Mouse (Mus musculus) forebrain, embryonic 15.5 days (tissue): ENCODE measurements around the gene Taf9. TPM values are rescaled to one million over a fixed set of nuclear protein-coding genes. Genes with fewer than 3 reads are reported as not detected.

Experiments used
- ATAC-seq: fragments of 200-750 bp; cut with Nextera tagmentation; replicated peaks from 2 replicates; pipeline ENCODE4 v1.8.0; 2017; ENCODE audit warnings: mild to moderate bottlenecking, moderate TSS enrichment, moderate library complexity
- H3K27ac ChIP-seq: fragments of 300-500 bp; sonication (generic); replicated peaks from 2 replicates; pipeline ENCODE4 v1.5.1; 2015; ENCODE audit warnings: mild to moderate bottlenecking, inconsistent platforms
- H3K27me3 ChIP-seq: fragments of 300-500 bp; sonication (generic); 2 replicates; pipeline ENCODE4 v1.6.1; 2015; ENCODE audit warnings: inconsistent platforms
- H3K36me3 ChIP-seq: fragments of 300-500 bp; sonication (generic); 2 replicates; pipeline ENCODE4 v1.6.1; 2015; ENCODE audit warnings: mild to moderate bottlenecking, inconsistent platforms
- H3K4me1 ChIP-seq: fragments of 300-500 bp; sonication (generic); 2 replicates; pipeline ENCODE4 v1.6.1; 2015; ENCODE audit warnings: inconsistent platforms
- H3K4me2 ChIP-seq: fragments of 300-500 bp; sonication (generic); replicated peaks from 2 replicates; pipeline ENCODE4 v1.6.1; 2015; ENCODE audit warnings: mild to moderate bottlenecking, inconsistent platforms
- H3K4me3 ChIP-seq: fragments of 300-500 bp; sonication (generic); 2 replicates; pipeline ENCODE4 v1.5.1; 2015; ENCODE audit warnings: mild to moderate bottlenecking, inconsistent platforms
- H3K9ac ChIP-seq: fragments of 300-500 bp; sonication (generic); replicated peaks from 2 replicates; pipeline ENCODE4 v1.6.1; 2015; ENCODE audit warnings: mild to moderate bottlenecking, inconsistent platforms
- H3K9me3 ChIP-seq: fragments of 300-500 bp; sonication (generic); 2 replicates; pipeline ENCODE4 v1.6.1; 2016; ENCODE audit warnings: inconsistent platforms
- WGBS: fragments of 180-500 bp; shearing (Covaris S2); methylation state at CpG from one replicate; pipeline ENCODE4 v1.1.7; 2015; ENCODE audit warnings: mixed read lengths; 5-methylcytosine and 5-hydroxymethylcytosine counted together
- polyA plus RNA-seq: library from polyadenylated mRNA; unstranded; fragments of >200 nt; fragmentation: Nextera tagmentation; extraction: Ambion mirVana; gene quantifications from 2 replicates; pipeline ENCODE4 v1.2.1, GENCODE M21; 2015

Taf9 gene
- polyA plus RNA-seq, 1 experiment from 2014 or later, result 17.1 TPM

DNA sequence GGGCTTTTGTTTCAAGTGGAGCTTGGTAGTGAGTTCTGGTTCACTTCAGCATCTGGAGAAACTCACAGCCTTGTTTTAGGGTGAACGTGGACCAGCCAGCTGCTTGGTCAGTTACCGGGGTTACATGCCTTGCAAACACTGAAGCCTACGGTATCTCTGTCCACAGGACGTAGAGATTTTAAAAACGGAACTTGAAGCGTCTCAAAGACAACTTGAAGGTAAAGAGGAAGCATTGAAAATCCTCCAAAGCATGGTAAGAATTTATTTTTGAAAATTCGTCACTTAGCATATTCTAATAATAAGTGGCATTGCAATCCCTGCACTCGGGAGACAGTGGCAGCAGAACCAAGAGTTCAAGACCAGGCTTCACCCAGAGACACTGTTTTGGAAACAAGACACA lies 30.2 kb downstream of the Taf9 start:
- Histone ChIP-seq H3K4me3 (no peak overlapping the region), H3K27ac (no peak overlapping the region), H3K9ac (no peak overlapping the region), H3K4me1 (no peaks in the 10 kb centered on the region), H3K27me3 (no peaks in the 10 kb centered on the region), H3K4me2 (no peak overlapping the region), H3K36me3 (no peaks in the 10 kb centered on the region), H3K9me3 (no peaks in the 10 kb centered on the region)
- 88% methylated on average over 8 of the region's 8 CpGs for WGBS
- no peak for ATAC-seq

DNA sequence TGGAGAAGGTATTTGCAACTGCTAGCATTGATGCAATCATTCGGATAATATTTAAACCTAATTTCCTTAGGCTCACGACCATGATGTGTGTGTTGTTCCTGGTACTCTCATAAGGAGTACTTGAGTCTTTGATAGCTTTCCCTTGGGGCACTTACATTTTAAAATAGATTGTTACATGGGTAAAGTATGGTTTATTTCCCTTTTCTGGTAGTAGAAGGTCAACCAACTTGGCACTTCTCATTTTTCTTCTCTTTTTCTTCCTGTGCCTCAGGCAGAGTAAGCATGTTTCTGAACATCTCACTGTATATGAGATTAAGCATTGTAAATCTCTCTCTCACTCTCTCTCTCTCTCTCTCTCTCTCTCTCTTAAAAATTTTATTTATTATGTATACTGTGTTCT lies 31.5 kb downstream of the Taf9 start:
- no peak for ATAC-seq
- Histone ChIP-seq H3K9ac (no peak overlapping the region), H3K4me2 (no peak overlapping the region), H3K27ac (no peak overlapping the region), H3K9me3 (no peaks in the 10 kb centered on the region), H3K36me3 (no peaks in the 10 kb centered on the region), H3K27me3 (no peaks in the 10 kb centered on the region), H3K4me1 (no peaks in the 10 kb centered on the region), H3K4me3 (no peak overlapping the region)
- 86% methylated on average over 2 of the region's 2 CpGs for WGBS

GRCm38 (mm10) chr13:100684355-100684754 lies 33.0 kb downstream of the Taf9 start:
- Histone ChIP-seq H3K27me3 (no peaks in the 10 kb centered on the region), H3K9ac (no peak overlapping the region), H3K4me2 (no peak overlapping the region), H3K36me3 (no peaks in the 10 kb centered on the region), H3K4me1 (no peaks in the 10 kb centered on the region), H3K9me3 (no peaks in the 10 kb centered on the region), H3K27ac (no peak overlapping the region), H3K4me3 (no peak overlapping the region)
- 75% methylated on average over 2 of the region's 2 CpGs for WGBS
- ATAC-seq, result no peak

- 81% methylated on average over 7 of the region's 7 CpGs for WGBS
These were observed 36.1 kb downstream of the Taf9 start for GRCm38 (mm10) chr13:100687513-100687912.

GRCm38 (mm10) chr13:100697541-100697940 lies 46.2 kb downstream of the Taf9 start:
- Histone ChIP-seq H3K36me3 (peaks cover 41% of the 10 kb centered on the region), H3K27me3 (no peaks in the 10 kb centered on the region), H3K9me3 (no peaks in the 10 kb centered on the region), H3K27ac (no peak overlapping the region), H3K9ac (no peak overlapping the region), H3K4me1 (no peaks in the 10 kb centered on the region), H3K4me2 (no peak overlapping the region), H3K4me3 (no peak overlapping the region)
- WGBS, result 98% methylated on average over 3 of the region's 3 CpGs
- no peak for ATAC-seq

More at GRCm38 (mm10) chr13:100687513-100687912, 36.1 kb downstream of the Taf9 start:
- no peak overlapping the region for H3K9ac ChIP-seq
- H3K27me3 ChIP-seq, result no peaks in the 10 kb centered on the region
- H3K4me3 ChIP-seq, result no peak overlapping the region
- no peak overlapping the region for H3K4me2 ChIP-seq
- H3K27ac ChIP-seq, result no peak overlapping the region
- no peaks in the 10 kb centered on the region for H3K9me3 ChIP-seq
- no peaks in the 10 kb centered on the region for H3K4me1 ChIP-seq
- no peaks in the 10 kb centered on the region for H3K36me3 ChIP-seq
- ATAC-seq, result no peak

GRCm38 (mm10) chr13:100698866-100699265 lies 47.5 kb downstream of the Taf9 start:
- H3K9me3 ChIP-seq, result no peaks in the 10 kb centered on the region
- no peak for ATAC-seq
- no peaks in the 10 kb centered on the region for H3K4me1 ChIP-seq
- no peak overlapping the region for H3K27ac ChIP-seq
- H3K4me3 ChIP-seq, result no peak overlapping the region
- peaks cover 53% of the 10 kb centered on the region for H3K36me3 ChIP-seq
- WGBS, result 97% methylated on average over 10 of the region's 10 CpGs
- no peak overlapping the region for H3K4me2 ChIP-seq
- no peak overlapping the region for H3K9ac ChIP-seq
- H3K27me3 ChIP-seq, result no peaks in the 10 kb centered on the region

DNA sequence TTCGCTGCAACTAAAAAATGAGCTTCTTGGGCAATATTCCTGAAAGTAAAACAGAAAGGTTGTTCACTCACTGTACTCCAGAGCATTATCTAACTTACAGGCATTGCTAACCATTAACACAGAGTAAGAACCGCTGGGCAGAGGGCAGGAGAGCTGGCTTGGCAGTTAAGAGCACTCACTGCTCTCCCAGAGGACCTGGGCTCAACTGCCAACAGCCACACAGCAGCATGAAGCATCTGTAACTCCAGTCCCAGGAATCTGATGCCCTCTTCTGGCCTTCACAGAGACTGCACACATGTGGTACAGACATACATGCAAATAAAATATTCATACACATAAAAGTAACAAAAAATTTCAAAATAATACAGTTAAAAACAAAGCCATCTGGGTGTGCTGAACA lies 52.1 kb downstream of the Taf9 start:
- no peak for ATAC-seq
- no peaks in the 10 kb centered on the region for H3K27me3 ChIP-seq
- H3K9ac ChIP-seq, result no peak overlapping the region
- H3K4me3 ChIP-seq, result no peak overlapping the region
- H3K4me2 ChIP-seq, result no peak overlapping the region
- 97% methylated on average over 2 of the region's 2 CpGs for WGBS
- H3K4me1 ChIP-seq, result no peaks in the 10 kb centered on the region
- H3K9me3 ChIP-seq, result no peaks in the 10 kb centered on the region
- H3K36me3 ChIP-seq, result peaks cover 79% of the 10 kb centered on the region
- no peak overlapping the region for H3K27ac ChIP-seq

Other genes with a start within 250 kb of the Taf9 start
- not detected in 2 replicates for gene Naip1, start 198.7 kb upstream of the Taf9 start, polyA plus RNA-seq
- 69.6 and 70.8 TPM in 2 replicates for gene Gtf2h2, start 159.0 kb upstream of the Taf9 start, polyA plus RNA-seq
- gene Ocln, start 98.9 kb upstream of the Taf9 start, polyA plus RNA-seq, result 6.0 and 7.7 TPM in 2 replicates
- 1.1 and 1.4 TPM in 2 replicates for gene Marveld2, start 34.6 kb upstream of the Taf9 start, polyA plus RNA-seq
- 349 and 353 TPM in 2 replicates for gene Ak6, start 600 bp upstream of the Taf9 start, polyA plus RNA-seq
- 21.6 and 23.5 TPM in 2 replicates for gene Rad17, start 528 bp upstream of the Taf9 start, polyA plus RNA-seq
- gene Ccdc125, start 18.1 kb downstream of the Taf9 start, polyA plus RNA-seq, result 1.7 and 1.8 TPM in 2 replicates
- gene Cdk7, start 79.4 kb downstream of the Taf9 start, polyA plus RNA-seq, result 55.0 and 56.2 TPM in 2 replicates
- 111 and 119 TPM in 2 replicates for gene Mrps36, start 93.1 kb downstream of the Taf9 start, polyA plus RNA-seq
- 16.2 and 16.3 TPM in 2 replicates for gene Cenph, start 124.3 kb downstream of the Taf9 start, polyA plus RNA-seq
- gene Ccnb1, start 135.0 kb downstream of the Taf9 start, polyA plus RNA-seq, result 128 and 144 TPM in 2 replicates
- gene Slc30a5, start 181.8 kb downstream of the Taf9 start, polyA plus RNA-seq, result 36.3 and 36.6 TPM in 2 replicates